Mouse (Mus musculus): ENCODE results near the gene Tbc1d10b.
"Not testable (repeated sequence)": the region's sequence is repeated elsewhere in the genome, so short reads cannot be mapped to it uniquely, and the experiment has no call there.

Gene Tbc1d10b

DNA sequence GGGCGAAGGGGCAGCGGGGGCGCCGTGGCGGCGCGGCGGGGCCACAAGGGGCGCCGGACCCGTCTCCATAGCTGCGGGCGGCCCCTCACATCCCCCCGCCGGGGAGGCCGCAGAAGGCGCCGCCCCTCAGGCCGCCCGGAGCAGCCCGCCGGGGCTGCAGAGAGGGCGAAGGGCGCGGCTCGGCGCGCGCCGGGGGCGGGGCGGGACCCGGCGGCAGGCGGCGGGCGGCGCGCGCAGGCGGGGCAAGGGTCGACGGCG, at the start of gene Tbc1d10b:
Gene Tbc1d10b (minus strand): TSS at position 174 of the 258 bp plus-strand sequence.
- no peak for DNase-seq

DNA sequence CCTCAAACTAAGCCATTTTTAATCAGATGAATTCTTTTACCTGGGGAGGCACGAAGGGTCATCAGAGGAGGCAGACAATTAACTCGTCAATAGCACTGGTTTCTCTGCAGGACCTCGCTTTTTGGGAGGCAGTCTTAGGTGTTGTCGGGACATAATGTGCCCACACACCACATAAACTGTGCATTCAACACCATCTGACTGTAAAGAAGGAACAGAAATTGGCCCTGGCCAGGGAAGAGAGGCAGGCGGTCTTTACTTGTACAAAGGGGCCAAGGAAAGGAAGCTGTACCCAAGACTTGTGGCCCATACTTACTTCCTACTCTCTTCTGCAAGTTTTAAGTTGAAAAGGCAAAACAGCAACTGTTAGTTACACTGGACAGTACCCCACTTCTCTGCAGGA, 48.2 kb upstream of the Tbc1d10b start:
- DNase-seq, result no peak

DNA sequence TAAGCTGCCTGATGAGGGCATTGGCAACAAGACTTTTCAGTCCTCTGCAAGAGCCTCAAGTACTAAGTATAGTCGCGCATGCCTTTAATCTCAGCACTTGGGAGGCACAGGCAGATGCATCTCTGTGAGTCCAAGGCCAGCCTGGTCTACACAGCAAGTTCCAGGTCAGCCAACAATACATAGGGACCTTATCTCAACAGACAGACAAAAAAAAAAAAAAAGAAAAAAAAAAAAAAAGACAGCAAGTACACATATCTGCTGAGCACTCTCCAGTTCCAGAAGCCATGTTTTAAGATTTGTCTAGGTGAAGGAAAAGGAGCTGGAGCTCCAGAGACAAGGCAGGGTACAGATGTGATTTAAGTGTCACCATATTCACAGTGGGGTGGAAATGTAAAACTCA, 47.7 kb upstream of the Tbc1d10b start:
- no peak for DNase-seq

DNA sequence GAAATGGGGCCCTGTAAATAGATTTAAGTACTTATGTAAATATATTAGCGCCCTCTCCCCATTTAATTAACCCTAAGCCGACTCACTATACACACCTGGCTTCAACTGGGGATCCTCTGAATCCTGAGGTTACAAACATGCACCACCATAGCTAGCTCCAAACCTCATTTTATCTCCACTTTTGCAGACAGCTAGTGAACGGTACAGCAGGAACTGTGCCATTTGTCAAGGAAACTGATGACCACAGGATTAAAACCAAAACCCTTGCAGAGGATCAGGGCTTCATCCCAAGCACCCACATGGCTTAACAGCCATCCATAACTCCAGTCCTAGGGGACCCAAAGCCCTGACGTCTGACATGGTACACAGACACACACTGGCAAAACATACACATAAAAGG, 46.7 kb upstream of the Tbc1d10b start:
- no peak for DNase-seq

DNA sequence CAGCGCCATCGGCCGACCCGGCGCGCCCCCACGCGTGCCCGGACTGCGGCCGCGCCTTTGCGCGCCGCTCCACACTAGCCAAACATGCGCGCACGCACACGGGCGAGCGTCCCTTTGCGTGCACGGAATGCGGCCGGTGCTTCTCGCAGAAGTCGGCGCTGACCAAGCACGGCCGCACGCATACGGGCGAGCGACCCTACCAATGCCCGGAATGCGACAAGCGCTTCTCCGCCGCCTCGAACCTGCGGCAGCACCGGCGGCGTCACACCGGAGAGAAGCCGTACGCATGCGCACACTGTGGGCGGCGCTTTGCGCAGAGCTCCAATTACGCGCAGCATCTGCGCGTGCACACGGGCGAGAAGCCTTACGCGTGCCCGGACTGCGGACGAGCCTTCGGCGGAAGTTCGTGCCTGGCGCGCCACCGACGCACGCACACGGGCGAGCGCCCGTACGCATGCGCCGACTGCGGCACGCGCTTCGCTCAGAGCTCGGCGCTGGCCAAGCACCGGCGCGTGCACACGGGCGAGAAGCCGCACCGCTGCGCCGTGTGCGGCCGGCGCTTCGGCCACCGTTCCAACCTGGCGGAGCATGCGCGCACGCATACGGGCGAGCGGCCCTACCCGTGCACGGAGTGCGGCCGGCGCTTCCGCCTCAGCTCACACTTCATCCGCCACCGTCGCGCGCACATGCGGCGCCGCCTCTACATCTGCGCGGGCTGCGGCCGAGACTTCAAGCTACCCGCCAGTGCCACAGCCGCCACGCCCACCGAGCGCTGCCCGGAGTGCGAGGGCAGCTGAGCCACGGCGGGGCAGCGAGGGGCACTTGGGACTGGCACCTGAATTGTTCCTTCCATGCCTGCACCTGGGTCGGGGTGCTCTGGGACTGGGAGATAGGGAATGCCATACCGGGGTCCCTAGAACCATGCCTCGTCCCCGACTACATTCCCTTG, 45.8 kb upstream of the Tbc1d10b start:
- peak; percentile 96 for DNase-seq

DNA sequence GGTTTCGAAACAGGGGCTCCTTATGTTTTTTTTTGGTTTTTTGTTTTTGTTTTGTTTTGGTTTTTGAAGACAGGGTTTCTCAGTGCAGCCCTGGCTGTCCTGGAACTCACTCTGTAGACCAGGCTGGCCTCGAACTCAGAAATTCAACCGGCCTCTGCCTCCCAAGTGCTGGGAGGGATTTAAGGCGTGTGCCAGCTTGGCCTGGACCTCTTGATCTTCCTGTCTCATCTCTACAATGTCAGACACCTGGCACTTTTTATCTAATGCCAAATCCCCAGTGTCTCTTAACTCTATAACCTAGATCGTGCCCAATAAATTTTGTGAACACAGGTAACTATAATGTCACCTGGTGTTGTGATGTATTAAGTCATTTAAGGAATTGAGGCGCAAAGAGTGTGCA, 45.1 kb upstream of the Tbc1d10b start:
- no peak for DNase-seq

DNA sequence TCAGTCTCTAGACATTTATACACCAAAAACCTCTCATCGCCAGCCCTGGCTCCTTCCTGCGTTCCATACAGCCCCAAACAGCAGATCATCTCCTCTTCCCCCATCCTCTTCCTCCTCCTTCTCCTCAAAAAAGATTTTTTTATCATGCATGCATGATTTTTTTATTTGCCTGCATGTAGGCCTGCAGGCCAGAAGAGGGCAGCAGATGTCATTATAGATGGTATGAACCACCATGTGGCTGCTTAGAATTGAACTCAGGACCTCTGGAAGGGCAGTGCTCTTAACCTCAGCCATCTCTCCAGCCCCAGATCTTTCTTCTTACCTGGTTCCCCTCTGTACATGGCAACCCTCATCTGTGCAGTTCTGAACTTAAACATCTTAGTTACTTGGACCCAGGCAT, 44.1 kb upstream of the Tbc1d10b start:
- peak; percentile 36 for DNase-seq

DNA sequence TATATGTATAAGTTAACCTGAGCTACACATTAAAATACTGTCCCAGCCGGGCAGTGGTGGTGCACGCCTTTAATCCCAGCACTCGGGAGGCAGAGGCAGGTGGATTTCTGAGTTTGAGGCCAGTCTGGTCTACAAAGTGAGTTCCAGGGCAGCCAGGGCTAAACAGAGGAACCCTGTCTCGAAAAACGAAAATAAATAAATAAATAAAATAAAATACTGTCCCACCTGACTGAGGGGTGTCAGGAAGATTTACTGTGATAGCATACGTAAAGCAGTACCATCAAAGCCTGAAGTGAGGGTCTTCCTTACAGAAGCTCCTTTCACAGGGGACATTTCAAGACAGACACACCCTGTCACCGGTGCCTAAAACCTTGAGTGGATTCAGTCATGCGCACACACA, 42.2 kb upstream of the Tbc1d10b start:
- not testable (repeated sequence) for DNase-seq

DNA sequence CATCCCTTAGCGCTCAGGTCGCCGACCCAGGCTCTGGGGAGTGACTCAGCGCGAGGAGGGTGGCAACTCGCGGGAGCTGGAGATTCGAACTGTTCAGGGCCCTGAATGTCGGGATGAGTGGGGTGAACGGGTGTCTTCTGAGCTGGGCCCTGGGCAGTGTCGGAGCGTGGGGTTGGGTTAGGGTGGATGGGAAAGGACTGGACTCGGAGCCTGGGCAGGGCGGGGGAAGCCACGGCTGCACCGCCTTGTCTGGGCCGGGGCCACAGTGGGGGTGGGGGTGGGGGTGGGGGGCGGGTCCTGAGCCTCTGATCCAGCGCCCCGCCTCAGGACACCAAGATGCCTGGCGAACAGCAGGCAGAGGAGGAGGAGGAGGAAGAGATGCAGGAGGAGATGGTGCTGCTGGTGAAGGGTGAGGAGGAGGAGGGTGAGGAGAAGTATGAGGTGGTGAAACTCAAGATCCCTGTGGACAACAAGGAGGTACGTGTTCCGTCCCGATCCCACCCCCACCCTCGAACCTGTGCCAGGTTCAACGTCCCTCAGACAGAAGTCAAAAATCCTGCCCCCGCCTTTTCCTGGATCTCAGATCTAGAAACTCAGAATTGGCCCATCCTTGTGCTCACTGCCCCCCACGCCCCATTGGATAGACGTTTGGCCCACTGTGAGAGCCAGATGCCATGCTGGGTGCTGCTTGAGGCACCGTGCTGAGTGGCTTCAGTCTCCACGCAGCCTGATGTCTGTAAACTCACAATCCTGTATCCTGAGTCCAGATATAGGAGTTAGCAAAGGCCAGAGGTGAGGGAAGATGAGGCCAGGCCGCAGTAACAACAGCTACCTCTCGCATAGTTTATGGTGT, 36.6 kb upstream of the Tbc1d10b start:
- DNase-seq, result peak; percentile 62

DNA sequence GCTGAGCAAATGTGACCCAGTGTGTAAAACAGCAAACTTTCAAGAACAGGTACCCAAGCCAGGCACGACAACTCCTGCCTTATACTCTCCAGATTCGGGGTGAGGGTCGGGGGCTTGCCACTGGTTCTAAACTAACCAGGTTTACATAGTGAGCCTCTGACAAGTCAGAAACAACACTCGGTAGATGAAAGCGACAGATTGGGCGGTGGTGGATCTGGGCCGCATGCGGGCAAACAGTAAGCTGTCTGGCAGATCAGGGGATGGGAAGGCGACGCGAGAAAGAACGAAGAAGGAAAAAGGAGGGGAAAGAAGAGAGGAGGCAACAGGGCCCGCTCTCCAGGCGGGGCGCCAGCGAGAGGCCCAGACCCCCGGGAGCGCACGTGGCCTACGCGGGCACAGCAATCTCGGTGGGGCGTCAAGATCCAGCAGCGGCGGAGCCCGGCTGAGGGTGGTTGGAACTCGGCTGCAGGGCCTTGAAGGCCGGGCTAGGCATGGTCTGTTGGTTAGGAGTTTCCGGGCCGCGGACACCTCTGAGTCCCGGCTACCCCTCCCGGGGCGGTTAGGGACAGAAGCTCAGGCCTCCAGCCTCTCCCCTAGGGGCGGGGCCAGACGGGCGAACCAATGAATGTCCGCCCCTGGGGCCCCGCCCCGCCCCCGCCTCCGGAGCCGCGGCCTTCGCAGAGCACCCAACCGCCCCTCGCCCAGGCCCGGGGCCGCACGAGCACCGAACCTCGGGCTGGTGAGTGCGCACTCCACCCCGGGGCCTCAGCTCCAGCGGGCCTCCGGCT, 35.8 kb upstream of the Tbc1d10b start, which contains the start of gene Zfp771:
Gene Zfp771 (plus strand): TSS at position 405 of the 788 bp plus-strand sequence.
- peak; percentile 98 for DNase-seq

DNA sequence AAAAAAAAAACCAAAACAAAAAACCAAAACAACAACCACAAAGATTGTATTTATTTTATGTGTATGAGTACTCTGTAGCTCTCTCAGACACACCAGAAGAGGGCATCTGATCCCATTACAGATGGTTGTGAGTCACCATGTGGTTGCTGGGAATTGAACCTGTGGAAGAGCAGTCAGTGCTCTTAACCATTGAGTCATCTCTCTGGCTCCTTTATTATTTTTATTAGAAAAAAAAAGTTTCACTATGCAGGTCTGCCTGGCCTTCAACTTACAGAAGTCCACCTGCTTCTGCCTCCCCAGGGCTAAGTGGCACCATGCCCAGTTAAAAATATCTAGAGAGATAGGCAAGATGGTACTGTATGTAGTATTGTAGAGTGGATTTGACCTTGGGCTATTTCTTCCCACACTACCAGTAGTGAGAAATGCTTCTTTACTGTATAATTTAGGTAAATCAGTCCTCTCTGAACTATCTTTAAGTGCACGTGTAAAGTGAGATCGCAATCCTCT, 35.1 kb upstream of the Tbc1d10b start:
- no peak for DNase-seq

DNA sequence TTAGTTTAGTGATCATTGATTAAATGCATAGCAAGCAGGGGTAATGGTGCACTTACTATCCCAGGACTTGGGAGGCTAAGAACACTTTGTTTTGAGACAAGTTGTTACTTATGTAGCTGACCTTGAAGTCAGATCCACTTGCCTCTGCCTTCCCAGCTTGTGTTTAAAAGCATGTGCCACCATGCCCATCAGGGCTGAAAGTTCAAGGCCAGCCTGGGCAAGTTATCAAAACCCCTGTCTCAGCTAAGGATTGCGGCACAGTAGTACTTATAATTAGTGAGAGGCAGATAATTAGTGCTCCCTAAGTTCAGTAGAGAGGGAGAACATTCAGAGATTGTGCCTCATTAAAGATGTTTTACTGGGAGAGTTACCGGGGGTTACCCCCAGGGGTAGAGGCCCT, 26.5 kb upstream of the Tbc1d10b start:
- no peak for DNase-seq

DNA sequence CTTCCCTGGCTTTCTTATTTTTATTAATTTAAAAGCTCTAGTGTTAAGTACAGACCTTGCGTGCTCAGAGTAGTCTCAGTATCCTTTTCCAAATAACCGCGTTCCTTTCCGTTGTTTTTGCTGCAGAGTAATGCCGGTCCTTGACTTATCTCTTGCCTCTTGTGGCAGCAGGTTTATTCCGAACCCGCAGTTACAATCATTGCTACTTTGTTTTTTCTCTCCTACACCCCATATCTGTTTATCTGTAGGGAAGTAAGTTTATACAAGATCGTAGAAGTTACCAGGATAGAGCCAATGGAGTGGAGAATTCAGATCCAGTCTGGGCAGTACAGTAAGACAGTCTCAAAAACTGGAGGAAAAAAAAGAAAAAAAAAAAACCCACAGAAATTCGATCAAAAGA, 25.5 kb upstream of the Tbc1d10b start:
- no peak for DNase-seq

DNA sequence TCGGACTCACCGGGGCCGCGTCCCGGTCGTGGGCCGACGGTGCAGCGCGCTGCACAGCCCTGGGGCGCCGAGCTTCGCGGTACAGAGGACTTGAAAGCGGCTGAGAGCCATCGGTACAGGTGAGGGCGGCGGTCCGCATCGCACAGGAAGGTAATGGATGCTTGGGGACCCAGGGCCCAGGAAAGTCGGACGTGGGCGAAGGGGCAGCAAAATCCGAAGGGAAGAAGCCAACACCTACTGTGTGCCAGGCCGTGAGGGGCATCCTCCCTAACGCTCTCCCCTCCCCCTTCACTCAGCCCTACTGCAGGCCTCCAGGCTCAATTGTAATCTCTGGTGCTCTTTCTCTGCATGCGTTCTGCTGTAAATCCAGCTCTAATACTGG, 25.1 kb upstream of the Tbc1d10b start:
- peak; percentile 36 for DNase-seq

DNA sequence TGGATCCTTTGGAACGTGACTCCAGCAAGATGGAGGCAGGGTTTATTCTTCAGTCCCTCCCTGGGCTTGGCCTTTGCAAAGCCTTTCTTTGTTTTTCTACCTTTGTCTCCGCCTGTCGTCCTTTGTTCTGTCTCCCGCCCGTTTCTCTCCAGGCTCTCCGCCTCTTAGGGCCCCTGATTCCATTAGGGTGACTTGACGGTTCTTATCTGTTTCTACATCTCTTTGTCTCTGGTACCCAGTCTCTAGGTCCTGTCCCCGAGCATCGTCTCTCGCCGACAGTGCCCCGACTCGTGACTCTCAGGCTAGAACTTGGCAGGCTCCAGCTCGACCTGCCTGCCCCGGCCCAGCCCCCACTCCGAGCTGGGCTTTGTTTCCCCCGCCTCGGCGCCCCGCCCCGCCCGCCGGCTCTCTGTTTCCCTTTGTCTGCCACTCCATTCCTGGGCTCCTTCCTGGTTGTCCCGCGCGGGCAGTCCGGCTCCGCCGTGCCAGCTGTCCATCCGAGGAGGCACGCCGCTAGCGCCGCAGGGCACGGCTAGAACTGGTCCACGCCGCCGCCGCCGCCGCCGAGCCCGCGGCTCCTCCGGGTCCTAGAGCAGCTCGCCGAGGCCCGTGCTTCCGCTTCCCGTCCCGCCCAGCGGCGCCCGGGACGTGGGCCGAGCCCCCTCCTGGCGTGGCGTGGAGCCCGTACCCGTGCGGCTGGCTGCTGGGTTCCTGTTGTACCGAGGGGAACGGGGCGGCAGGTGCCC, 24.5 kb upstream of the Tbc1d10b start, which contains the start of the genes Zfp553 and Sept1:
Gene Zfp553 (plus strand): TSS at position 440 of the 746 bp plus-strand sequence.
Gene Sept1 (minus strand): TSS at position 509 of the 746 bp plus-strand sequence.
- peak; percentile 86 for DNase-seq

DNA sequence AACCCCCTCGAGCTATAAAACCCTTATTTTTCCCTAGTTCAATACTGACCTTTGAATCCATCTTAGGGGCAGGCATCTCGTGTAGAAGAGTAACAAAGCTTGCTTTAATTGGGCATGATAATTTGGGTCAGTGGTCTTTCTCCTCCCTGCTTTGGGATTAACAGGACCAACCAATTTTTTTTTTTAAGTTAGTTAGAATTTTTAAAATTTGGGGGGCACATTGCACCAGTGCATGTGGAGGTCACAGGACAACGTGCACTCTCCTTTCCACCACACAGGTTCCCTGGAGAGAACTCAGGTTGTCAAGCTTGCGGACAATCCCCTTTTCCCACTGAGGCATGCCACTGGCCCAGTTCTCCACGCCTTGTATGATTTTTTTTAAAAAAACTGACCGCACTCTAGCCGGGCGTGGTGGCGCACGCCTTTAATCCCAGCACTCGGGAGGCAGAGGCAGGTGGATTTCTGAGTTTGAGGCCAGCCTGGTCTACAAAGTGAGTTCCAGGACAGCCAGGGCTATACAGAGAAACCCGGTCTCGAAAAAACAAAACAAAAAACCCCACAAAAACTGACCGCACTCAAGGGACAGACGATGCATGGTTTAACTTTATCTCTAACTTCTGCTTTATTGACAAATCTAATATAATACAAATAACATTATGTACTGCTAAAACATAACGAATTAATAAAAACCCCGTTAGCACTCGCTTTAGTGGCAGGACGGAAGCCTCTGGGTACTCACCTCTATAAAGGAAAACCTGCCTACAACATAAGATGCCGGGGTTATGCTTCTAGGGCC, 23.8 kb upstream of the Tbc1d10b start:
- DNase-seq, result no peak

DNA sequence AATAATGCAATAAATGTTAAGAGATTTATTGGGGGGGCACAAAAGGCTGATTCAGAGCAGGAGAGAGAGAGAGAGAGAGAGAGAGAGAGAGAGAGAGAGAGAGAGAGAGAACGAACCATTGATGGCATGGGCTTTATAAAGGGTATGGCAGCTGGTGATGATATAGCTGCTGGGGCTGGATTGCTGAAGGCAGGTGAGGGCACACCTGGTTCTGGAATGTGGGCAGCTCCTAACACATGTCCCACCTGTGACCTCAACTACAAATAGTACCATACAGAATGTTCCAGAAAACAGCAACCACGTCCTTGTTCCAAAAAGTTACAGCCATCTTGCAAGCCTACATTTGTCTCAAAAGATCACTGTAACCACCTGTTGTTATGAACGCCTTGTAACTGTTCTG, 23.1 kb upstream of the Tbc1d10b start:
- DNase-seq, result no peak

DNA sequence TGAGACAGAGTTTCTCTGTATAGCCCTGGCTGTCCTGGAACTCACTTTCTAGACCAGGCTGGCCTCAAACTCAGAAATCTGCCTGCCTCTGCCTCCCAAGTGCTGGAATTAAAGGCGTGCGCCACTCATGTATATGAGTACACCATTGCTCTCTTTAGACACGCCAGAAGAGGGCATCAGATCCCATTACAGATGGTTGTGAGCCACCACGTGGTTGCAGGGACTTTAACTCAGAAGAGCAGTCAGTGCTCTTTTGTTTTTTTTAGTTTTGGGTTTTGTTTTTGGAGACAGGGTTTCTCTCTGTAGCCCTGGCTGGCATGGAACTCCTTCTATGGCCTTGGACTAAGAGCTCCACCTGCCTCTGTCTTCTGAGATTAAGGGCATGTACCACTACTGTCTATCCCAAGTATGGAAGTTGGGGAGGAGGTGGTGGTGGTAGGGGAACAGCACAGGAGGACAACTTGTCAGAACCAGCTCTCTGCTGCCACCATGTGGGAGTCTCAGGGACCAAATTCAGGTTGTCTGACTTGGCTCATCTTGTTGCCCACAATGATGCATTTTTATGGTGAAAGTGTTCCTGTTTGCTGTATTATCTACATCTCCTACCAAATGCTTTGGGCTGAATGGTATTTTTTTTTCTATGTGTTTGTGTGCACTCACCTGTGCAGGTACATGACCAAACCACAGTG, 20.5 kb upstream of the Tbc1d10b start:
- peak; percentile 90 for DNase-seq

DNA sequence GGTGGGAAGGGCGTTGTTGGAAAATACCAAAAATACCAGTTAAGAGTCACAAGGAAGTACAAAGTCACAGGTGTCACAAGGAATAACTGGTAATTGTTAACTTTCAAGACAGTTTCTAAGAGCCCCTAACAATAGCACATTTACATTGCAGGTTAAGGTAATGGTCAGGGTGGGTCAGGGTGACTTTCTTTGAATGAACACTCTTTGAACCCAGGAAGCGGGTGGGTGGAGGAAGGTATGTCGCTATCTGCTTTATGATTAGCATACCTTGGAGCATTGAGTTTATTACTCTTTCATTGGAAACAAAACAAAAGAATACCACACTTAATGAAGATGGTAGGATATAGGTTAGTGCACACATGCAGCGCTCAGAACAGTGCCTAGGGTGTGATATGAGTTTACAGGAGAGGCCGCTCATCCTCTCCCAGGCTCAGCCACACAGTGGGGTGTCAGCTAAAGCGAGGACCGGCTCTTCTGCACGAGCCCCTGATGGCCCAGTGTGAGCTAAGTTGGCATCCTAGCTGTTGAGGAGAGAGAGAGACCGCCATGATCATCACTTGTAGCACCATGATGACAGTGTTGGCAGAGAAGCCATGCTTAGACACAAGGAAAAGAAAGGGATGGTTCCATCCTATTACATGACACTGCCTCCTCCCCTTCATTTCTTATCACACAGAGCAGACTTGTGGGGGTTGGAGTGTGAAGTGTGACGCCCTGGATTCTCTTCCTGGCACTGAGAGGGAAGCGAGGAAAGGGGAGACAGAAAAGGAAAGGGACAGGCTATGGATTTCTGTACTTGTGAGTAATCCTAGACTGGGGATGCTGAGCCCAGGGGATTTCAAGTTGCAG, 17.1 kb upstream of the Tbc1d10b start:
- DNase-seq, result no peak

DNA sequence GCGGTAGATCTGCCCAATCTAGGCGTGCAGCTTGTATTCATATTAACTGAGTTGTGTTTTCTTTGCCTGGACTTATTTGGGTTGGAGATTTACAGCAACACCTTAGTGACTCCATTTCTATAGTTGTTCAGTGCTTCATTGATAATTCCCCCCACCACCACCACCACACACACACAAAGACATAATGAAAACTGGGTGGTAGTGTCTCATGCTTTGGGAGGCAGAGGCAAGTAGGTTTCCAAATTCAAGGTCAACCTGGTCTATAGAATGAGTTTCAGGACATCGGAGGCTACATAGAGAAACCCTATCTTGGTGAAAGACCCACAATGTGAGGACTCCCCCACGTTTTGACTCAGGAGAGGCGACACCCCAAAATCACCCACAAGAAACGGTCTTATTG, 16.3 kb upstream of the Tbc1d10b start:
- DNase-seq, result no peak
